Mouse (Mus musculus): ENCODE results near the gene Tnnt3. TPM values are rescaled to one million over a fixed set of nuclear protein-coding genes. Genes with fewer than 3 reads are reported as not detected.

Gene Tnnt3
- total RNA-seq, 2 experiments from 2014 or later = not detected

- DNase-seq = no peak
These were observed 10.9 kb downstream of the Tnnt3 start for GRCm38 (mm10) chr7:142509518-142509917.

- no peak for DNase-seq
These were observed 11.6 kb downstream of the Tnnt3 start for GRCm38 (mm10) chr7:142510021-142510777.

- no peak for DNase-seq
These were observed 15.4 kb downstream of the Tnnt3 start for GRCm38 (mm10) chr7:142514048-142514447.

GRCm38 (mm10) chr7:142516221-142516978 lies 17.8 kb downstream of the Tnnt3 start:
- no peak for DNase-seq

- no peak for DNase-seq
These were observed 18.9 kb downstream of the Tnnt3 start for GRCm38 (mm10) chr7:142517531-142517930.

GRCm38 (mm10) chr7:142520331-142520730 lies 21.7 kb downstream of the Tnnt3 start:
- DNase-seq = no peak

- no peak for DNase-seq
These were observed 23.7 kb downstream of the Tnnt3 start for GRCm38 (mm10) chr7:142522352-142522751.

- no peak for DNase-seq
These were observed 24.8 kb downstream of the Tnnt3 start for GRCm38 (mm10) chr7:142523200-142523990.

GRCm38 (mm10) chr7:142525342-142526178 lies 26.9 kb downstream of the Tnnt3 start:
- no peak for DNase-seq

- no peak for DNase-seq
These were observed 30.7 kb downstream of the Tnnt3 start for GRCm38 (mm10) chr7:142529350-142529749.

- DNase-seq = no peak
These were observed 33.4 kb downstream of the Tnnt3 start for GRCm38 (mm10) chr7:142531973-142532521.

- peak in 1 of 2 experiments; percentile 18 for DNase-seq
These were observed 34.0 kb downstream of the Tnnt3 start, which contains the start of gene Mrpl23 for GRCm38 (mm10) chr7:142532671-142533058. TSS of gene Mrpl23 (plus strand) at chr7:142532686.

- peak; percentile 78 to 82 for DNase-seq
These were observed 34.6 kb downstream of the Tnnt3 start for GRCm38 (mm10) chr7:142533059-142533855.

- DNase-seq = no peak
These were observed 36.5 kb downstream of the Tnnt3 start for GRCm38 (mm10) chr7:142535116-142535515.

GRCm38 (mm10) chr7:142535832-142536231 lies 37.2 kb downstream of the Tnnt3 start:
- DNase-seq = no peak

GRCm38 (mm10) chr7:142537181-142537580 lies 38.5 kb downstream of the Tnnt3 start:
- no peak for DNase-seq

GRCm38 (mm10) chr7:142537879-142538278 lies 39.2 kb downstream of the Tnnt3 start:
- peak; percentile 51 to 52 for DNase-seq

GRCm38 (mm10) chr7:142538291-142538690 lies 39.7 kb downstream of the Tnnt3 start:
- DNase-seq = no peak

GRCm38 (mm10) chr7:142538766-142539165 lies 40.1 kb downstream of the Tnnt3 start:
- no peak for DNase-seq

GRCm38 (mm10) chr7:142539828-142540227 lies 41.2 kb downstream of the Tnnt3 start:
- no peak for DNase-seq
